Mouse (Mus musculus) myocyte (in vitro differentiated cells): ENCODE measurements at regions not wholly inside any gene's neighbourhood (a gene's known extent, or its start where the extent isn't known, plus 50 kb on each side); places are given as distances from the start of the nearest gene placed in this dataset.

Experiments
- E2F4 ChIP-seq: IDR thresholded peaks from one replicate; pipeline ENCODE4 v1.6.1; 2011; ENCODE audit warnings: mild to moderate bottlenecking, control low read depth, moderate library complexity; ENCODE audit not compliant: insufficient read depth
- MAX ChIP-seq: IDR thresholded peaks from one replicate; pipeline ENCODE4 v1.6.1; 2011; ENCODE audit warnings: low read depth, mild to moderate bottlenecking, control low read depth
- MYOG ChIP-seq, 3 experiments: IDR thresholded peaks; one replicate each; pipeline ENCODE4 v1.6.1; 2011; ENCODE audit warnings: control low read depth in 2 of 3, low read depth in 2 of 3, mild to moderate bottlenecking in 2 of 3; ENCODE audit not compliant: insufficient read length in 2 of 3, control insufficient read depth in 1 of 3, insufficient read depth in 1 of 3
- POLR2A ChIP-seq: IDR thresholded peaks from one replicate; pipeline ENCODE4 v1.6.1; 2011; ENCODE audit warnings: low read depth, mild to moderate bottlenecking, control low read depth, moderate library complexity; ENCODE audit not compliant: insufficient read length
- SRF ChIP-seq: IDR thresholded peaks from one replicate; pipeline ENCODE4 v1.6.1; 2011; ENCODE audit warnings: low read depth; ENCODE audit not compliant: control insufficient read depth, insufficient read length
- TCF12 ChIP-seq: IDR thresholded peaks from one replicate; pipeline ENCODE4 v1.6.1; 2011; ENCODE audit warnings: mild to moderate bottlenecking, control low read depth; ENCODE audit not compliant: poor library complexity, insufficient read depth, severe bottlenecking

DNA sequence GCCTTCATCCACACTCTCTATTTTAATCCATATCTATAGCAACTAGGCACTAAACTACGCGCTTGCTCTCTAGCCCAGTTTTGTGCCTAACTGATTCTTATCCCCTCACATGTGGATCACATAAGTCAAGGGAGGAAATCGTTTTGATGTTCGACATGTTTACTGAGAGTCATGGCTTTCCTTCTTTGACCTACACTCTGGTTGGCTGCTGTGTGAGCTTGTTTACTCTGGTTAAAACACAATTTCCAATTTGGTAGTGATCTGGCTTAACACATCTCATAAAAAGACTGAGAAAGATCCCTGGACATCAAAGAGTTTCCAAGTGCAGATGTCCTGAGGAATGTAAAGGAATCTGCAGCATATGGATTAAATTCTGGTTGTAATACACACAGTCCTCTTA, 376.6 kb downstream of the Tmem38b start:
- TF ChIP-seq POLR2A (no peak), TCF12 (no peak), E2F4 (no peak), MAX (no peak), MYOG (IDR thresholded peaks at IDR 0.05; ENCODE audit: control insufficient read depth in 1 of 3, insufficient read depth in 1 of 3, insufficient read length in 2 of 3, low read depth in 2 of 3) (no peak), SRF (no peak)
